Mouse (Mus musculus) ZHBTc4 (cell line): Measurements from ENCODE around the gene 2300009A05Rik.

ENCODE experiments used
- DNase-seq: peaks from one replicate; pipeline ENCODE4 v3.0.0-alpha.2; 2011; ENCODE audit warnings: low read depth, low spot score

The 2300009A05Rik gene

DNA sequence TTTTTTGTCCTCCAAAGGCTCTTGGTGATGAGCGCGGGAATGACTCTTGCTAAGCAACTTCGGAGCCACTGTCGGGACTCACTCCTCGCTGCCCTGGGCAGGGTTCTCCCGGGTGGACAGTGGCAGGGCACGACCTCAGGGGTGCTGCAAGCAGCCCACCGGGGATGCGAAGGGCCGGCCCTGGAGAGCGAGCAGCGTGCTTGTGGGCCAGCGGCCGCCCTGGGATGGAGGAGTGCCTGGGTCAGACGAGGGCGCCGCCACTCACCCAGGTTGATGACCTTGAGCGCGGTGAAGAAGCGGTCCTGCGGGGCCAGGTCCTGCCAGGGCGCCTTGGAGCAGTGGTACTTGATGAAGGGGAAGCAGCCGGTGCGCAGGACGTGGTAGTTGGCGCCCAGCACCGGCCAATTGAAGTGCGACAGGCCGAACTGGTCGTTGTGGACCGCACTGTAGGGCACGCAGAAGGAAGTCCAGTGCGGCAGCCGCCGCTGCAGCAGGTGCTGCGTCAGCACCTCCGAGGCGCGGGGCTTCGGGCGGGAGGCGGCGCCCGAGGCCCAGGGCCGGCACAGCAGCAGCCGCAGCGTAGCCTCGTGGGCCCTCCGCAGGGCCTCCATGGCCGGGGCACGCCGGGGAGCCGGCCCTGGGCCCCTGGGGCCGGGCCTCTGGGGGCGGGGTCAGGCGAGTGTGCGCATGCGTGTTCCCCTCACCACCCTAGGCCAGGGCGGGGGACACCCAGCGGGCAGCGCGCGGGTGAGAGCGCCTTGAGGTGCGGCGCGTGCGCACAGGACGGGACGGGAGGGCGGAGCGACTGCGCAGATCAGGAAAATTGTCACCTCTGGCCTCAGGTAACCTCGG, at the start of gene 2300009A05Rik:
2300009A05Rik (minus strand) TSS at position 636 of the 852 bp plus-strand sequence.
- peak; percentile 93 for DNase-seq

- no peak for DNase-seq
These were observed 44.6 kb upstream of the 2300009A05Rik start for GRCm38 (mm10) chr9:63443695-63444094.

- DNase-seq, result no peak
These were observed 31.6 kb upstream of the 2300009A05Rik start for GRCm38 (mm10) chr9:63430652-63431051.

- no peak for DNase-seq
These were observed 22.2 kb upstream of the 2300009A05Rik start for GRCm38 (mm10) chr9:63421096-63421736.

- DNase-seq, result peak; percentile 38
These were observed 21.4 kb upstream of the 2300009A05Rik start for GRCm38 (mm10) chr9:63420396-63420795.

DNA sequence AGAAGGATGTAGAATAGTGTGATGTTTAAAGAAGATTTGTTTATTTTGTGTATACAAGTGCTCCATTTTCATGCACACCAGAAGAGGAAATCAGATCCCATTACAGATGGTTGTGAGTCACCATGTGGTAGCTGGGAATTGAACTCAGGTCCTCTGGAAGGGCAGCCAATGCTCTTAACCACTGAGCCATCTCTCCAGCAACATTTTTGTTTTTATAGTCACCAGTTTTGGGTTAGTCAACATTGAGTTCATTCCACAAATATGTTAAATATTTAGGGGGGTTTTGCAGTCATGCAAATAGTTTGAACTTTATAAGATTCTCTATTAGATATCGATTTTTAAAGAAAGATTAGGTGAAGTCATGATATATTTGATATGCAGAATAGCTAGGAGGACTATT, 1.1 kb upstream of the 2300009A05Rik start:
- no peak for DNase-seq

DNA sequence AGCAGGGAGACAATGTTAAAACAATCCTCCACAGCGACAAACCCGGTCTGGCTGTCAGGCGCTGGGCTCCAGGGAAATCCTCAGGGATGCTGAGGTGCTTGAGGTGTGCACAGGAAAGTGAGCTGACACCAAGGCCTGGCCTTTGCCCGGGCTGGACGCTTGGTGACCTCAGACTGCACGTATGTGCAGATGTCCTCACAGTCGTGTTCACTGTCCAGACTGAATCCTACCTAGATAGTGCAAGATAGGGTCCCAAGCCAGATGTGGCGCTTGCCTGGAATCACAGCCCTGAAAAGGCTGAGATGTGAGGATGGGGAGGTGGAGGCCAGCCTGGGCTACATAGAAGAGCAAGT, 393 bp upstream of the 2300009A05Rik start:
- no peak for DNase-seq

- no peak for DNase-seq
These were observed 3.4 kb downstream of the 2300009A05Rik start for GRCm38 (mm10) chr9:63395612-63396011.

DNA sequence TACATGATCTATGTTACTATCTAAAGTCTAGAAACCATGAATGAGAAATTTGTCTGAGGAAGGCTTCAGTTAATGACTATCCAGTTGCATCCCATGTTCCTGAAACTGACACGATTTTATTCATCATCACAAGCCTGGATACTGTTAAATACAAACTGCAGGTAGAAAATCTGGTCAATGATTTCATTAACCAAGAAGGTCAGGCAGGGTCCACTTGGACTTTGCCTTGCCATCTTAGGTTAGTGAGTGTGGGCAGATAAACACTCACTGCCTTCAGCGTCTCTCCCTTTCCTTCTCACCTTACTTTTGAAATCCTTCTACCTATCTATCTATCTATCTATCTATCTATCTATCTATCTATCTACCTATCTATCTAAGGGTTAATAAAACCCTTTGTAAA, 7.7 kb downstream of the 2300009A05Rik start:
- DNase-seq, result no peak

GRCm38 (mm10) chr9:63382761-63383160, 16.3 kb downstream of the 2300009A05Rik start:
- DNase-seq, result no peak

DNA sequence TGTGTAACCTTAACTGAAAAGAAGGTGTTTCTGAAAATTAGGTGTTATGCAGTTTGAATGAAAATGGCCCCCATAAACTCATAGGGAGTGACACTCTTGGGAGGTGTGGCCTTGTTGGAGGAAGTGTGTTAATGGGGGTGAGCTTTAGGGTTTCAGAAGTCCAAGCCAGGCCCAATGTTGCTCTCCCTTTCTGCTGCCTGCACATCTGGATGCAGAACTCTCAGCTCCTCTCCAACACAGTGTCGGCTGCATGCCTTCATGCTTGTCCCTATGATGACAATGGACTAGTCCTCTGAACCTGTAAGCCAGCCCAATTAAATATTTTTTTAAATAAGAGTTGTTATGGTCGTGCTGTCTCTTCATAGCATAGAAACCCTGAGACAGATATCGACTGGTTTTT, 18.7 kb downstream of the 2300009A05Rik start:
- DNase-seq, result no peak

- DNase-seq, result no peak
These were observed 20.9 kb downstream of the 2300009A05Rik start for GRCm38 (mm10) chr9:63378174-63378573.

GRCm38 (mm10) chr9:63377270-63378142, 21.5 kb downstream of the 2300009A05Rik start, which contains the start of gene Map2k5:
Map2k5 (minus strand) TSS chr9:63377902.
- peak; percentile 94 for DNase-seq

DNA sequence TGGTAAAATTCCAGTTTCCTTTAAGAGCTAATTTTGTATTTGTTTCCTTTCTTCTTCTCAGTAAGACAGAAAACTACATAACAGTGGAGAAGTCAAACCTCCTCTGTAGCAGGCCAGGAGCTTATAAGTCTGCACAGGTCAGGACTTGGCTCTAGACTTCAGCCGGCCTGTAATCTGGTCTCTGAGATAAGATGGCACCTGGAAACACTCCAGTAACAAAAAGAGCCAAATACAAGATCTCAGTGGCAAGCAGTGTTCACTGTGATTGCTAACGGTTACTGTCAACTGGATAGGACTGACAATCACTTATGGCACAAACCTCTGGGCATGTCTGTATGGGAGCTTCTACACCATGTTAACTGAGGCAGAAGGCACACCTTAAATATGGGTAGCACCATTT, 25.7 kb downstream of the 2300009A05Rik start:
- no peak for DNase-seq

- no peak for DNase-seq
These were observed 26.5 kb downstream of the 2300009A05Rik start for GRCm38 (mm10) chr9:63372541-63372940.

GRCm38 (mm10) chr9:63360410-63360809, 38.6 kb downstream of the 2300009A05Rik start:
- DNase-seq, result peak; percentile 19

DNA sequence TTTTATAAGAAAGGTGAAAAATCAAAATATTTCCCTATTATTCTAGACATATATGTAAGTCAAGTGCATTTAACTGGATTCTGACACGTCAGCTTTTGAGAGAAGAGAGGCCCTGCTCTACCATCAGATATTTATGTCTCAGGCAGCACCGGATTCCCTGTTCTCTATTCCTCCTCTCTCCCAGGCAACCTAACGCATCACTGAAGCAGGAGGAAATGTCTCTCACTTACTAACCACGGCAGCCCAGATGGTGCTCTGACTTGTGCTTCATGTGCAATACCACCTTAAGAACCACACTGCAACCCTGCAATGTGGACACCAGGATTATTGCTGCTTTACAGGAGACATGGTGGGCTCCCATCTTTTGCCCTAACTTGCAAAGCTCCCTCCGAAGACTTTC, 40.0 kb downstream of the 2300009A05Rik start:
- no peak for DNase-seq

GRCm38 (mm10) chr9:63356721-63357120, 42.3 kb downstream of the 2300009A05Rik start:
- no peak for DNase-seq

GRCm38 (mm10) chr9:63356278-63356677, 42.8 kb downstream of the 2300009A05Rik start:
- no peak for DNase-seq

- DNase-seq, result no peak
These were observed 44.9 kb downstream of the 2300009A05Rik start for GRCm38 (mm10) chr9:63354168-63354567.

- DNase-seq, result no peak
These were observed 49.0 kb downstream of the 2300009A05Rik start for GRCm38 (mm10) chr9:63350030-63350429.

GRCm38 (mm10) chr9:63349241-63349640, 49.8 kb downstream of the 2300009A05Rik start:
- no peak for DNase-seq
